Comparison of ENCODE assay signal across 11 mouse cellular contexts in genomic region chr6:125546474-125546873, GRCm38 (mm10). TPM values are rescaled to one million over a fixed set of nuclear protein-coding genes. Genes with fewer than 3 reads are reported as not detected.
DNase-seq lines count a peak whose midpoint lies in the region; ATAC-seq lines count a peak whose summit lies in the region.
"Had no signal": no experiment of that assay in that cellular context is flagged by ENCODE, and none has a peak within 500 bp of the region (broad histone marks: within the 10 kb centered on the region; RNA-seq: fewer than 3 reads in every experiment).

Gene Vwf, plus strand, starts transcription at chr6:125546774.

- no peak within 1 kb of the TSS for H3K9ac ChIP-seq in neural tube, embryonic 11.5 days (ENCODE audit: low read length)
- no peak within 1 kb of the TSS for H3K9ac ChIP-seq in neural tube, embryonic 15.5 days (replicated peaks)
- no peak within 1 kb of the TSS for H3K9ac ChIP-seq in kidney, embryonic 14.5 days (ENCODE audit: low read depth, low read length)

- no peak for ATAC-seq in neural tube, embryonic 11.5 days (ENCODE audit: insufficient read depth, low FRiP score, low TSS enrichment)
- ATAC-seq in neural tube, embryonic 15.5 days (ENCODE audit: low FRiP score), result no peak
- no peak for ATAC-seq in megakaryocyte-erythroid progenitor cell, adult 5-6 weeks (replicated peaks; ENCODE audit: low FRiP score, low TSS enrichment, poor library complexity, severe bottlenecking)
- no peak for ATAC-seq in kidney, embryonic 14.5 days (ENCODE audit: low FRiP score, low TSS enrichment)
- ATAC-seq: CD4-positive, CD25-positive, alpha-beta regulatory T cell, adult 4 months had no signal

- H3K4me2 ChIP-seq in neural tube, embryonic 11.5 days (ENCODE audit: low read depth), result no peak within 1 kb of the TSS
- H3K4me2 ChIP-seq in neural tube, embryonic 15.5 days, result no peak within 1 kb of the TSS
- H3K4me2 ChIP-seq in kidney, embryonic 14.5 days (replicated peaks; ENCODE audit: low read depth, low read length), result no peak within 1 kb of the TSS

- intact Hi-C loops in heart, postnatal 36 days (cut with DNase I), result no loop called here

- no peaks in the 10 kb centered on the region for H3K9me3 ChIP-seq in neural tube, embryonic 11.5 days (ENCODE audit: control insufficient read depth, low read length)
- no peaks in the 10 kb centered on the region for H3K9me3 ChIP-seq in neural tube, embryonic 15.5 days (replicated peaks)
- H3K9me3 ChIP-seq in kidney, embryonic 14.5 days (ENCODE audit: control insufficient read depth, low read length), result no peaks in the 10 kb centered on the region

- no peaks in the 10 kb centered on the region for H3K36me3 ChIP-seq in neural tube, embryonic 11.5 days (ENCODE audit: control insufficient read depth, insufficient read depth, low read length)
- H3K36me3 ChIP-seq in neural tube, embryonic 15.5 days, result no peaks in the 10 kb centered on the region
- no peaks in the 10 kb centered on the region for H3K36me3 ChIP-seq in macrophage (ENCODE audit: inconsistent target)
- no peaks in the 10 kb centered on the region for H3K36me3 ChIP-seq in kidney, embryonic 14.5 days (ENCODE audit: control insufficient read depth, insufficient read depth, low read length)

- H3K27ac ChIP-seq in neural tube, embryonic 11.5 days (ENCODE audit: low read depth, low read length), result no peak within 1 kb of the TSS
- H3K27ac ChIP-seq in neural tube, embryonic 15.5 days (replicated peaks), result no peak within 1 kb of the TSS
- H3K27ac ChIP-seq in macrophage, result no peak within 1 kb of the TSS
- no peak within 1 kb of the TSS for H3K27ac ChIP-seq in kidney, embryonic 14.5 days (ENCODE audit: low read depth, low read length)

- no peaks in the 10 kb centered on the region for H3K4me1 ChIP-seq in neural tube, embryonic 11.5 days (ENCODE audit: control insufficient read depth, insufficient read depth, low read length)
- H3K4me1 ChIP-seq in neural tube, embryonic 15.5 days, result no peaks in the 10 kb centered on the region
- H3K4me1 ChIP-seq in kidney, embryonic 14.5 days (ENCODE audit: control insufficient read depth, insufficient read depth, low read length), result no peaks in the 10 kb centered on the region

- no peaks in the 10 kb centered on the region for H3K27me3 ChIP-seq in neural tube, embryonic 11.5 days (ENCODE audit: control insufficient read depth, insufficient read depth, low read length)
- H3K27me3 ChIP-seq in neural tube, embryonic 15.5 days (replicated peaks), result no peaks in the 10 kb centered on the region
- no peaks in the 10 kb centered on the region for H3K27me3 ChIP-seq in kidney, embryonic 14.5 days (ENCODE audit: control insufficient read depth, insufficient read depth, low read length)

- WGBS in neural tube, embryonic 11.5 days, result 93% methylated on average over 6 of the region's 6 CpGs
- 90% methylated on average over 6 of the region's 6 CpGs for WGBS in neural tube, embryonic 15.5 days
- WGBS in macrophage (ENCODE audit: missing documents), result 95% methylated on average over 6 of the region's 6 CpGs
- WGBS in kidney, embryonic 14.5 days, result 92% methylated on average over 6 of the region's 6 CpGs

- H3K4me3 ChIP-seq in neural tube, embryonic 11.5 days (ENCODE audit: low read depth, low read length), result no peak within 1 kb of the TSS
- H3K4me3 ChIP-seq in neural tube, embryonic 15.5 days (replicated peaks), result no peak within 1 kb of the TSS
- H3K4me3 ChIP-seq in macrophage (ENCODE audit: inconsistent target), result no peak within 1 kb of the TSS
- H3K4me3 ChIP-seq in kidney, embryonic 14.5 days (ENCODE audit: low read length), result no peak within 1 kb of the TSS
- H3K4me3 ChIP-seq: myocyte had no signal

- H3K79me2 ChIP-seq in macrophage (ENCODE audit: inconsistent target), result no peaks in the 10 kb centered on the region

- no peak for DNase-seq in frontal cortex, adult 2 months (ENCODE audit: extremely low spot score in 1 of 2, low spot score in 1 of 2)
- DNase-seq in frontal cortex, postnatal 25 days (ENCODE audit: low spot score in 2 of 2), result no peak
- no peak for DNase-seq in neural tube, embryonic 11.5 days (ENCODE audit: low spot score)
- no peak for DNase-seq in heart, postnatal 36 days
- DNase-seq: adrenal gland, postnatal 25 days had no signal

RNA-seq across cellular contexts. Expression of gene Vwf, which starts in this region (rescaled TPM):
- 20.2 and 21.5 TPM in 2 replicates for polyA plus RNA-seq in frontal cortex, adult 2 months (2012; rRNA removed)
- 11.1 and 15.4 TPM in 2 replicates for polyA plus RNA-seq in neural tube, embryonic 11.5 days (2014; fragmentation: Nextera tagmentation; extraction: Ambion mirVana)
- polyA plus RNA-seq in neural tube, embryonic 15.5 days (2015; fragmentation: Nextera tagmentation; extraction: Ambion mirVana), result 7.8 and 14.9 TPM in 2 replicates
- total RNA-seq in heart, postnatal 36 days (2021), result 100 to 1,000 TPM; 107 to 114 TPM
- total RNA-seq in macrophage (2018; cell fraction: chromatin; rRNA removed), result 100 to 1,000 TPM in 17 of 26 experiments, 10 to 100 TPM in 9; 31.9 to 305 (median 136) TPM
- 10 to 100 TPM in 22 of 26 experiments, 1 to 10 TPM in 4; 5.7 to 59.9 (median 19.9) TPM for total RNA-seq in macrophage (2018; cell fraction: cytosol; rRNA removed)
- total RNA-seq in macrophage (2018; cell fraction: nucleus; rRNA removed), result 100 to 1,000 TPM in 11 of 26 experiments, 10 to 100 TPM in 15; 19.3 to 220 (median 94.7) TPM
- 12.6 to 39.2 TPM (median 15.9 TPM) in 3 replicates for polyA plus RNA-seq in macrophage (2018)
- total RNA-seq in megakaryocyte-erythroid progenitor cell, adult 5-6 weeks (2014; fragmentation: Nextera tagmentation), result 11.0 and 14.9 TPM in 2 replicates
- 5.5 and 9.3 TPM in 2 replicates for total RNA-seq in megakaryocyte-erythroid progenitor cell, adult 5-6 weeks (2017)
- 2.4 and 5.2 TPM in 2 replicates for polyA plus RNA-seq in kidney, embryonic 14.5 days (2014; fragmentation: Nextera tagmentation; extraction: Ambion mirVana)
- polyA plus RNA-seq: CD4-positive, CD25-positive, alpha-beta regulatory T cell, adult 4 months had no signal

Comparison
In these comparisons a context has a peak if more than half of its experiments do, and no peak if none do; other contexts are left out.
1. RNA of gene Vwf (total RNA-seq): 107 to 114 TPM in heart, postnatal 36 days; 5.5 to 14.9 TPM in megakaryocyte-erythroid progenitor cell, adult 5-6 weeks; every median in the first group is over 4 times any median in the second.